Mouse (Mus musculus) E14TG2a.4 (cell line): ENCODE data around the gene Ano6.
A peak's percentile ranks its signal among the peaks of the same experiment; 100 is the strongest.

Experiments
- CTCF ChIP-seq: conservative IDR thresholded peaks from 2 replicates; pipeline ENCODE4 v1.5.1; 2014; ENCODE audit warnings: low read length
- NANOG ChIP-seq: IDR thresholded peaks from 2 replicates; pipeline ENCODE4 v1.6.1; 2014; ENCODE audit warnings: borderline replicate concordance, low read length, mixed read lengths
- POU5F1 ChIP-seq: IDR thresholded peaks from 2 replicates; pipeline ENCODE4 v1.6.1; 2014; ENCODE audit warnings: low read length, borderline replicate concordance

- no peak for TF ChIP-seq CTCF
- TF ChIP-seq NANOG: peak; percentile 55; the same call in 1 of the 2 replicates
- no peak for TF ChIP-seq POU5F1
Measured at GRCm38 (mm10) chr15:95804255-95804654, 13.6 kb downstream of the Ano6 start.
